Mouse (Mus musculus) bone marrow macrophage, adult 2 months (primary cell): ENCODE results near the gene C1qb.

Source experiments
- CTCF ChIP-seq: IDR thresholded peaks from 2 replicates; pipeline ENCODE4 v1.5.1; 2012; ENCODE audit warnings: low read depth, mild to moderate bottlenecking, low read length, moderate library complexity
- POLR2A ChIP-seq: IDR thresholded peaks from 2 replicates; pipeline ENCODE4 v1.6.1; 2012; ENCODE audit warnings: mild to moderate bottlenecking, low read depth, low read length, borderline replicate concordance

DNA sequence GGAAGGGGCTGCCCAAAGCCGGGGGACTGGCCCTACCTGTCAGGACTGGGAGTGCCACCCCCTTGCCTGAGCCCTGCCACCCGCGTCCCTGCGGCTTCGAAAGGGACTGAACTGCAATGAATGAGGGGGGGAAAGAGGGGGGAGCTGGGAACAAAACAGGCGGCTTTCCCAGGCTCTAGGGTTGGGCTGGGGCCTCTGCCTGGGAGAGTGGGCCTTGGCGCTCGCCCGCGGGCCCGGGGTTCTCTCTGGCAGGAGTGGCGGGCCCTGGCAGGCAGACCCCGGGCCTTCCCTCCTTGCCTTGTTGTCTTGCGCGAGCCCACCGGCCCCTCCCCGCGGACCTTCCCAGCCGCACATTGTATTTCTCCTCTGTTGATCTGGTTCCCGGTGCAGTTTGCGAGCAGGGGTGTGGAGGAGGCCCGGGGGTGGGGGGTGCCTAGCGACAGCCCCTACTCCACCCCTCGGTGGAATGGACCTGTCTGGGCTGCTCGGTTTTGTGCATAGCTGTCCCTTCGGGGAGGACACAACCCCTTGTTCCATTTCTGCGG is 49.5 kb downstream of the C1qb start:
- TF ChIP-seq CTCF (no peak), POLR2A (no peak)
